Mouse (Mus musculus): ENCODE results near the gene Cdh9. TPM values are rescaled to one million over a fixed set of nuclear protein-coding genes. Genes with fewer than 3 reads are reported as not detected.

Cdh9 gene
- polyA plus RNA-seq (2016; fragmentation: Nextera tagmentation; extraction: Ambion mirVana), result 0.19 and 0.44 TPM in 2 replicates

- no peaks in the 10 kb centered on the region for H3K9me3 ChIP-seq
- H3K4me3 ChIP-seq (replicated peaks), result peak within 1 kb of the TSS; percentile 33
- H3K4me1 ChIP-seq (replicated peaks), result peaks cover 6% of the 10 kb centered on the region; the same call in 1 of the 2 replicates
- H3K27ac ChIP-seq, result no peak within 1 kb of the TSS
- H3K9ac ChIP-seq (replicated peaks), result peak within 1 kb of the TSS; percentile 23; the same call in 1 of the 2 replicates
- no peak for ATAC-seq (ENCODE audit: insufficient number of reproducible peaks, insufficient read depth, low FRiP score, low TSS enrichment, low read depth)
- H3K27me3 ChIP-seq, result no peaks in the 10 kb centered on the region
- 4% methylated on average over 14 of the region's 14 CpGs for WGBS
- H3K4me2 ChIP-seq, result peak within 1 kb of the TSS; percentile 57
- H3K36me3 ChIP-seq, result no peaks in the 10 kb centered on the region
Measured at GRCm38 (mm10) chr15:16728470-16729011, at the start of gene Cdh9. Cdh9 (plus strand) TSS chr15:16728756.

GRCm38 (mm10) chr15:16679096-16679495, 49.5 kb upstream of the Cdh9 start:
- no peak overlapping the region for H3K4me3 ChIP-seq (replicated peaks)
- no peaks in the 10 kb centered on the region for H3K36me3 ChIP-seq
- no peaks in the 10 kb centered on the region for H3K4me1 ChIP-seq (replicated peaks)
- no peaks in the 10 kb centered on the region for H3K27me3 ChIP-seq
- no peak overlapping the region for H3K4me2 ChIP-seq
- H3K9me3 ChIP-seq, result no peaks in the 10 kb centered on the region
- ATAC-seq (ENCODE audit: insufficient number of reproducible peaks, insufficient read depth, low FRiP score, low TSS enrichment, low read depth), result no peak
- no peak overlapping the region for H3K9ac ChIP-seq (replicated peaks)
- WGBS, result 87% methylated on average over 5 of the region's 5 CpGs
- no peak overlapping the region for H3K27ac ChIP-seq

DNA sequence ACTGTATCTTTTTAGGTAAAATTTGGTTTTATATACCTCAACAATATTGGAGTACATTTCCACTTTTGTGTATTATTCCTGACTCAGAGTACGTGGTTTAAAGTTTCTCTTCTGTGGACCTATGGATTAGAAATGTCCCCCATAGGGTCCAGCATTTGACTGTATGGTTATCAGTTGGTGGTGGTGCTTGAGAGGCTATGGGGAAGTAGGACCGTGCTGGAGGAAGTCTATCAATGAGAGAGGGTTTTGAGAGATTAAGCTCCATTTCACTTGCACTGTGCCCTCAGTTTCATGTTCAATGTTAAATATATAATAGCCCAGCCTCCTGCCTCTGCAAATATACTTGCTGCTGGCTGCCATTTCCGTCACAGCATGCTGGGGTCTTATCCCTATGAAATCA, 28.7 kb upstream of the Cdh9 start:
- no peak overlapping the region for H3K4me2 ChIP-seq
- H3K4me3 ChIP-seq (replicated peaks), result no peak overlapping the region
- no peaks in the 10 kb centered on the region for H3K36me3 ChIP-seq
- no peaks in the 10 kb centered on the region for H3K4me1 ChIP-seq (replicated peaks)
- no peak for ATAC-seq (ENCODE audit: insufficient number of reproducible peaks, insufficient read depth, low FRiP score, low TSS enrichment, low read depth)
- no peaks in the 10 kb centered on the region for H3K9me3 ChIP-seq
- H3K27ac ChIP-seq, result no peak overlapping the region
- 78% methylated on average over 3 of the region's 3 CpGs for WGBS
- no peak overlapping the region for H3K9ac ChIP-seq (replicated peaks)
- no peaks in the 10 kb centered on the region for H3K27me3 ChIP-seq

DNA sequence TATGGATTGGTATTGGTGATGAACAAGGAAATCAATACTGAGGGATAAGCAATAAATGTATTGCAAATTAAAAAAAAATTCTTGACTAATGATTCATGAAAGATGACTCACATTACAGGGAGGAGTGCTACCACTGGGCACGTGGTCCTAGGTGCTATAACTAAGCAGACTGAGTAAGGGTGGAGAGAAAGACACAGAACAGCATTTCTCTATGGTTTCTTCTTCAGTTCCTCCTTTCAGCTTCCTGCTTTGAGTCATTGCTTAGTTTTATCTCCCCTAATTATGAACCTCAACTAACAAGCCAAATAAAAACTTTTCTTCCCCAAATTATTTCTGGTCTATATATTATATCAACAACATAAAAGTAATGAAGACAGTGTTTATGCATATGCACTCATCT, 26.2 kb upstream of the Cdh9 start:
- 71% methylated on average over 1 of the region's 1 CpGs for WGBS

DNA sequence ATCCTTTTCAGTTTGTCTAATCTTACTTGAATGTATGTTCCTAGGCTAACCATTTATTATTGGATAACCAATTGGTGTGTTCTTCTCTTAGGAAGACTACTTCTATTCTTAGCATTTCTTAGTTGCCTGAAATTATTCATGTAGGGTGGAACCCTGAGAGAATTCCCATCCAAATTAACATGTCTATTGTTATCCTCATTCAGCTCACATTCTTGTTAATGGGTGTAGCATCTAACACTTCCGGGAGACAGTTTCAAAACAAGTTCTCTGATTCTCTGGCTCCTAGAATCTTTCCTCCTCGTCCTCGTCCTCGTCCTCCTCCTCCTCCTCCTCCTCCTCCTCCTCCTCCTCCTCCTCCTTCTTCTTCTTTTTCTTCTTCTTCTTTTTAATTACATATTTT, 10.5 kb downstream of the Cdh9 start:
- Histone ChIP-seq H3K9ac (replicated peaks) (no peak overlapping the region), H3K4me1 (replicated peaks) (no peaks in the 10 kb centered on the region), H3K4me2 (no peak overlapping the region), H3K9me3 (no peaks in the 10 kb centered on the region), H3K27me3 (no peaks in the 10 kb centered on the region), H3K4me3 (replicated peaks) (no peak overlapping the region), H3K27ac (no peak overlapping the region), H3K36me3 (no peaks in the 10 kb centered on the region)
- WGBS, result 88% methylated on average over 4 of the region's 4 CpGs
- ATAC-seq (ENCODE audit: insufficient number of reproducible peaks, insufficient read depth, low FRiP score, low TSS enrichment, low read depth), result no peak

More for the DNA sequence above, 26.2 kb upstream of the Cdh9 start:
- Histone ChIP-seq H3K9me3 (no peaks in the 10 kb centered on the region), H3K27ac (no peak overlapping the region), H3K36me3 (no peaks in the 10 kb centered on the region), H3K27me3 (no peaks in the 10 kb centered on the region), H3K4me3 (replicated peaks) (no peak overlapping the region), H3K4me1 (replicated peaks) (no peaks in the 10 kb centered on the region), H3K9ac (replicated peaks) (no peak overlapping the region), H3K4me2 (no peak overlapping the region)
- no peak for ATAC-seq (ENCODE audit: insufficient number of reproducible peaks, insufficient read depth, low FRiP score, low TSS enrichment, low read depth)

DNA sequence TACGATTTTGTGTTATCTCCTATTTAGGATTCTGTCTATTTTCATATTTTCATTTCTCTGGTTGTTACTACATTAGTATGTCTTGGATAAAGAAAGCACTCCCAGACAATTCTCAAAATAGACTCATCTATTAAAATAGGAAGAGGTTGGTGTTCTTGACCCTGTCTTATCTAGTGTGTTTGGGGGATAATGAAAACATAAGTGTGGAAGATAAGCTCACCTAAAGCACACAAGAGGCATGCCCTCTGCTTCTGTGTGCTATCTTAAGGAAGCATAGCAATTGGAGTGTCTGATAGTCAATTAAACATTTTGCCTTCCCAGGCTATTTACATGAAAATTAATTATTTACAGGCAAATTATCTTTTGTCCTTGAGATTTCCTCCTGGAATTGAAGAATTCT, 18.1 kb downstream of the Cdh9 start:
- no peaks in the 10 kb centered on the region for H3K36me3 ChIP-seq
- 88% methylated on average over 1 of the region's 1 CpGs for WGBS
- no peak overlapping the region for H3K9ac ChIP-seq (replicated peaks)

DNA sequence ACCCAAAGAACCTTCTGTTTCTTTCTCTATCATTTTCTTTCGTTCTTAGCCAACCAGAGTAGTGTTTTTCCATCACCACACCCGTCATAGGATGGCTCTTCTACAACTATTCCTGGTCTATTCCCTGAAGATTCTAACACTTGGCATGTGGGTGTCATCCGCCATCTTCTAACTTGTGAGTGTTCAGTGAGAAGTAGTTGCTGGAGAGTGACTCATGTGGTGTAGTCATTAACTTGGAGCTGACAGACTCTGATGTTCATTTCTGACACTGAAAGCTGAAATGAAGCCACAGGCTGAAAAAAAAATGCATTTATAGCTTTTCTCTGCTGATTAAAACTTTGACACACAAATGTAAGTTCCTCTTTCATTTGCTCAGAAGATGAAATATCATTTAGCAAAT, 34.7 kb downstream of the Cdh9 start:
- Histone ChIP-seq H3K4me2 (no peak overlapping the region), H3K27ac (no peak overlapping the region), H3K9me3 (no peaks in the 10 kb centered on the region), H3K9ac (replicated peaks) (no peak overlapping the region), H3K27me3 (no peaks in the 10 kb centered on the region), H3K4me1 (replicated peaks) (no peaks in the 10 kb centered on the region), H3K36me3 (no peaks in the 10 kb centered on the region), H3K4me3 (replicated peaks) (no peak overlapping the region)
- no peak for ATAC-seq (ENCODE audit: insufficient number of reproducible peaks, insufficient read depth, low FRiP score, low TSS enrichment, low read depth)
- WGBS, result 77% methylated on average over 3 of the region's 3 CpGs

More for the DNA sequence above, 18.1 kb downstream of the Cdh9 start:
- Histone ChIP-seq H3K4me3 (replicated peaks) (no peak overlapping the region), H3K27me3 (no peaks in the 10 kb centered on the region), H3K4me1 (replicated peaks) (no peaks in the 10 kb centered on the region), H3K9me3 (no peaks in the 10 kb centered on the region), H3K4me2 (no peak overlapping the region), H3K27ac (no peak overlapping the region)
- ATAC-seq (ENCODE audit: insufficient number of reproducible peaks, insufficient read depth, low FRiP score, low TSS enrichment, low read depth), result no peak

DNA sequence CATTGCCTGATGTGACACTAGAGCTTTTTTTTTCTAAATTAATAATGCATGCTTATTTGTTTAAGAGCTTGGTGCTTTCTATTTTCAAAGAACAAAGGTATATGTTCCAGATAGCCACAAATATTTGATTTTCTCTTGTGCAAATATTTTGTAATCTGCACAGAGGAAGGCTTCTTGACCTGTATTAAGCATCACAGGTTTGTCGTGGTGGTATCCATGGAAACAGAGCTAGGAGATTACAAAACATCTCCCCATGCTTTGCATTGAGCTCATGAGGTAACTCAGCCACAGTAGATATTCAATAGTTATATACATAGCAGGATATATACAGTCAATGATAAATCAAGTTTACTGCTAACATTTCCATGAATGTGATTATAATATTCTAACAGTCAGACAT, 56.0 kb downstream of the Cdh9 start:
- Histone ChIP-seq H3K4me2 (no peak overlapping the region), H3K27me3 (no peaks in the 10 kb centered on the region), H3K9ac (replicated peaks) (no peak overlapping the region), H3K4me1 (replicated peaks) (no peaks in the 10 kb centered on the region), H3K27ac (no peak overlapping the region), H3K4me3 (replicated peaks) (no peak overlapping the region), H3K9me3 (no peaks in the 10 kb centered on the region), H3K36me3 (no peaks in the 10 kb centered on the region)
- ATAC-seq (ENCODE audit: insufficient number of reproducible peaks, insufficient read depth, low FRiP score, low TSS enrichment, low read depth), result no peak
- WGBS, result 53% methylated on average over 1 of the region's 1 CpGs

- Histone ChIP-seq H3K36me3 (no peaks in the 10 kb centered on the region), H3K9ac (replicated peaks) (no peak overlapping the region), H3K4me2 (no peak overlapping the region), H3K27ac (no peak overlapping the region), H3K4me3 (replicated peaks) (no peak overlapping the region), H3K4me1 (replicated peaks) (no peaks in the 10 kb centered on the region), H3K9me3 (no peaks in the 10 kb centered on the region), H3K27me3 (no peaks in the 10 kb centered on the region)
- ATAC-seq (ENCODE audit: insufficient number of reproducible peaks, insufficient read depth, low FRiP score, low TSS enrichment, low read depth), result no peak
- WGBS, result 82% methylated on average over 3 of the region's 3 CpGs
Measured at GRCm38 (mm10) chr15:16792857-16793256, 64.3 kb downstream of the Cdh9 start.

- Histone ChIP-seq H3K9me3 (no peaks in the 10 kb centered on the region), H3K36me3 (no peaks in the 10 kb centered on the region), H3K9ac (replicated peaks) (no peak overlapping the region), H3K4me2 (no peak overlapping the region), H3K4me1 (replicated peaks) (no peaks in the 10 kb centered on the region), H3K4me3 (replicated peaks) (no peak overlapping the region), H3K27ac (no peak overlapping the region), H3K27me3 (no peaks in the 10 kb centered on the region)
- ATAC-seq (ENCODE audit: insufficient number of reproducible peaks, insufficient read depth, low FRiP score, low TSS enrichment, low read depth), result no peak
Measured at GRCm38 (mm10) chr15:16801302-16801701, 72.7 kb downstream of the Cdh9 start.

DNA sequence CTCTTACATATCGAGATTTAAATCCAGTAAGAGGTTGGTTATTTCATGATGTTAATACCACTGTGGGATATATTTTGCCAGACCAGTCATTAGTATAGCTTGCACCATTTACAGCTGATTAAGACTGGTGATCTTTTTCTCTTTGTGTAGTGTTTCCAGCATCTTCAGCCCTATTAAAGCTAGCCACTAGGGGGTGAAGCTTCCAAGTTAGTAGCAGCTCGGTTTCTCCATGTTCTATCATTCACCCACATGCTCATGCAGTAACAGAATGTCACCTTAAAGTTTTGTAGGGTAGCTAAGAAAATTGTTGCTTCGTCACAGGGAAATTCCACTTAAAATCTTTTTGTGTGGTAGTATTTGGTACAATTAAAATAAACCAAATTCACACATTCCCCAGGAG, 82.2 kb downstream of the Cdh9 start:
- Histone ChIP-seq H3K9me3 (no peaks in the 10 kb centered on the region), H3K4me2 (no peak overlapping the region), H3K4me1 (replicated peaks) (no peaks in the 10 kb centered on the region), H3K27ac (no peak overlapping the region), H3K27me3 (no peaks in the 10 kb centered on the region), H3K4me3 (replicated peaks) (no peak overlapping the region), H3K36me3 (no peaks in the 10 kb centered on the region), H3K9ac (replicated peaks) (no peak overlapping the region)
- ATAC-seq (ENCODE audit: insufficient number of reproducible peaks, insufficient read depth, low FRiP score, low TSS enrichment, low read depth), result no peak
- WGBS, result 71% methylated on average over 3 of the region's 3 CpGs

- no peaks in the 10 kb centered on the region for H3K27me3 ChIP-seq
- 86% methylated on average over 1 of the region's 1 CpGs for WGBS
- no peaks in the 10 kb centered on the region for H3K36me3 ChIP-seq
- H3K4me1 ChIP-seq (replicated peaks), result no peaks in the 10 kb centered on the region
- H3K27ac ChIP-seq, result no peak overlapping the region
- no peaks in the 10 kb centered on the region for H3K9me3 ChIP-seq
- no peak for ATAC-seq (ENCODE audit: insufficient number of reproducible peaks, insufficient read depth, low FRiP score, low TSS enrichment, low read depth)
- H3K4me2 ChIP-seq, result no peak overlapping the region
- H3K9ac ChIP-seq (replicated peaks), result no peak overlapping the region
- H3K4me3 ChIP-seq (replicated peaks), result no peak overlapping the region
Measured at GRCm38 (mm10) chr15:16814035-16814434, 85.5 kb downstream of the Cdh9 start.

Data from limb, embryonic 12.5 days (tissue).